Mouse (Mus musculus) adipocyte (in vitro differentiated cells): ENCODE measurements at regions not wholly inside any gene's neighbourhood (a gene's known extent, or its start where the extent isn't known, plus 50 kb on each side); places are given as distances from the start of the nearest gene placed in this dataset.
"Not testable (repeated sequence)": the region's sequence is repeated elsewhere in the genome, so short reads cannot be mapped to it uniquely, and the experiment has no call there.

Source experiments
- DNase-seq: peaks from one replicate; pipeline ENCODE4 v3.0.0-alpha.2; 2016; ENCODE audit warnings: low spot score

DNA sequence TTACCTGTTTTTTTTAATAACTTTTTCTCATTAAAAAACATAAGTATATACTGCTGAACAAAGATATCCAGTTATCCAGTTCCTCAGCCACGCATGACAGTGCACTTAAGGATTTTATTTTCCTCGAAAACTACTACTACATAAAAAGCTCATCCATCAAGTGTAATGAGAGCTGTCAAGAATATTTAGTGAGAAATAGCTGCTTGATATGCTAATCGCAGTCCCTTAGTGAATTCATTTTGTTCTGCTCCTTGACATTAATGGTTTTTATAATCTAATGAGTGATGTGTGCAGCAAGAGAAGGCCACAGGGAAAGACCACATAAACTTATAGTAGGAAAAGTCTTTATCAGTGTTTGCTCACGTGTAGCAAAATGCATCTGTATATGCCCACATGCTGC, 754.0 kb upstream of the Slc39a10 start:
- no peak for DNase-seq

DNA sequence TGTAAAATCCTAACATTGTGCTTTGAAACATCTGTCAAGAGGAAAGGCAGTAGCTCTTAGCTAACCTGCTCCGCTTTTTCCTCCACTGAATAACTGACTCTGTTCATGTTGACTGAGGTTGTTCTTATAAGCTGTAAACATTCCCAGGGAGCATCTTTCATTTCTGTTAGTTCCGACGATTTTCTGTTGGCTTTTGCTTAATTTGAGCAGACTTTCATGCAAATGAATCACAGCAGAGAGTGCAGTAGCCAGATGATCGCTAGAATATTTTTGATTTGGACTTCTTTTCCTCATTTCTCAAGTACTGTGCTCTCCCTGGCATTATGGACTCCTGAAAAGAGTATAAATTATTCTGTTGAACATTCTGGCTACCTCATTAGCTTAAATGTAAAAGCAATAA, 713.9 kb upstream of the Slc39a10 start:
- no peak for DNase-seq

DNA sequence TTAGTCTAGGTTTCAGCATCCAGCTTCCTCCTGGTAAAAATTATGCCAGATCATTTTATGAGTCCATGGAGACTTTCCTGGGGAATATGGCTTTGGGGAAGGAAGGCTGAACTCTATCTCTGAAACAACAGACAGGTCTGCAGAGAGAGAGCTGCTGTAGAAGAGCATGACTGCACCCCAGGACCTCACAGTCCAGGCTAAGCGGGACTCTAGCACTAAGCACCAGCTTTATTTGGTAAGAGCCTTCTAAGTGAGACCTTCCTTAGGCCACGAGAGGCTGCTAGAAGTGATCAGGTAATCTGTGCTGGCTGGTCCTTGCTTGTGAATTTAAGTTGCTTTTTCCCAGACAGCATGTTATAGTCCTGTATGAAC, 711.3 kb upstream of the Slc39a10 start:
- DNase-seq = no peak

DNA sequence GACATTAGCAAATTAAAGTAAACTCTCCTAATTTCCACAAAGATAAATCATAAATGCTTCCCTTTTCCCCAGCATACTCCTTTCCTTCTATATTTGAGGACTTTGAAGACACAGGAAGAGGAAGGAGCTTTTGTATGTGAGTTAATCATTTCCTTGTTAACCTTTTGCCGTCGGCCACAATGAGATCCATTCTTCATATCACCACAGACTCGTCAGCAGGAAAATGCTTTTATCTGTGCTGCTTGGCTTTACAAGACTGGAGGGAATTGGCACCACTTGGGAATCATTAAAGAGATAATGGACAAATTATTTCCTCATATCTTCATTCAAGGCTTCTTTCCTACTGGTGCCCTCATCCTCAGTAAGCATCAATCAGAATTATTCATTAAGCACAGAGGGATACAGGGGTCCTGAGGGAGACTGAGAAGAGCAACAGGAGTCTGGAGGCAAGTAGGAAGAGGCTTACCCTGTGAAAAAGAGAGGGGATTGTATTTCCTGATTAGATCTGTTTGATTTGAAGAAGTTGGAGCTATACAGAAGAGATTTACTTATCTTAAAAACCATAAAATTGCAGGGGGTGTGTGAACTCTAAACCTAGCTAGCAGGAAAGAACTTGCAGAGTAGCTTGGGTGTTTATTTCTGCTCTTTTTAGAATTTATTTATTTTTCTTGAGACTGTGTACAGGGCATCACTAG, 710.8 kb upstream of the Slc39a10 start:
- DNase-seq = no peak

DNA sequence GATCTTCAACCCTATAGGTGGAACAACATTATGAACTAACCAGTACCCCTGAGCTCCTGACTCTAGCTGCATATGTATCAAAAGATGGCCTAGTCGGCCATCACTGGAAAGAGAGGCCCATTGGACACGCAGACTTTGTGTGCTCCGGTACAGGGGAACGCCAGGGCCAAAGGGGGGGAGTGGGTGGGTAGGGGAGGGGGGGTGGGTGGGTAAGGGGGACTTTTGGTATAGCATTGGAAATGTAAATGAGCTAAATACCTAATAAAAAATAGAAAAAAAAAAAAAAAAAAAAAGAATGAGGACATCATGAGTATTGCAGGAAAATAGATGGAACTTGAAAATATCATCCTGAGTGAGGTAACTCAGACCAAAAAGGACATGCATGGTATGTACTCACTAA, 701.0 kb upstream of the Slc39a10 start:
- DNase-seq = not testable (repeated sequence)

DNA sequence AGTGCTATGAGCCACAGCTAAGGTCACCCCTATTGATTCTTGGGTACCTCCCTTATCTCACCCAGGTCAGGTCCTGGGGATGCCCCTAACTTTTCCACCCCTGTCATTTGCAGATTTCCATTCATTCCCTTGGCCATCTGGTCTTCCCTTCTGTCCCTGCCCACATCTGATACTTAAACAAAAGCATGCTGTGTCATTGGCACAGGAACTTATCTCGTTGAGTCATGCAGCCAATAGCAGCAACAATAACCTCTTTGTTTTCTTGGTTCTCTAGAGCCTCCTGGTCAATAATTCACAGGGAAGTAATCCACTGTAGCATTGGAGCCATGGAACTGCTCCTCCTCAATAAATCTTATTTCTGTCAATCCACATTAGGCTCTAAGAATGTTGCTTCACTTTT, 653.0 kb upstream of the Slc39a10 start:
- no peak for DNase-seq

DNA sequence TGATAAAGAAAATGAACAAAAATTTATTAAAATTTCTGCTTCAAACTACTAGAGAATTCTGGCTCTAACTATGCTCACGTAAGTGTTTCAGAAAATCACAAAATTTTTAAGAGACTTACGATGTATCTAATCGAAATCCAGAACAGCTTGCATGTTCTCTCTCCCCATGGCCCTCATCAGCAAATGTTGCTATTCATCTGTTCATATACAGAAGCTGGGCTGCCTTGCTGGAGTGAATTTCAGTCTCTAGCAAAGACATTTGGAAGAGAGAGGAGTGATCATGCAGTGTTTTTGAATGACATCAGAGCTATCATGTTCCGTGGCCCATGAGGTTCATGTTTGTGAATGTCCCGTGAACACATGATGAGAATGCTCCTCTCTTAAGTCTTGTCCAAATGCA, 618.8 kb upstream of the Slc39a10 start:
- no peak for DNase-seq

DNA sequence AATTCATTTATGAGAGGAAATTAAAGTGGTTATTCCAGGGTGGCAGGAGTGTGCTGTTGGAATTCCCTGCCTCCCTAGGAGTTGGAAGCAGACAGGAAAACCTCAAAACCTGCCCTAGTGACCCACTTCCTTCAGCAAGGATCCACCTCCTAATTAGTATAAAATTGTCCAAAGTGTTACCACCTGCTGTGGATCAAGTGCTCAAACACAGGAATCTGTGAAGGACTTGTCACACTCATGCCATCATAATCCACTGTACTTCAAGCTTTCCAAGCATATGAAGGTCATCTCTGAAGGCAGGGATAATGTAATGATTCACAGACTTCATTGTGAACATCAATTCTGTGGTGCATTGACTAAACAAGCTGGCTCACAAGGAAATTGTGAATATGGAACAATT, 615.1 kb upstream of the Slc39a10 start:
- DNase-seq = no peak

DNA sequence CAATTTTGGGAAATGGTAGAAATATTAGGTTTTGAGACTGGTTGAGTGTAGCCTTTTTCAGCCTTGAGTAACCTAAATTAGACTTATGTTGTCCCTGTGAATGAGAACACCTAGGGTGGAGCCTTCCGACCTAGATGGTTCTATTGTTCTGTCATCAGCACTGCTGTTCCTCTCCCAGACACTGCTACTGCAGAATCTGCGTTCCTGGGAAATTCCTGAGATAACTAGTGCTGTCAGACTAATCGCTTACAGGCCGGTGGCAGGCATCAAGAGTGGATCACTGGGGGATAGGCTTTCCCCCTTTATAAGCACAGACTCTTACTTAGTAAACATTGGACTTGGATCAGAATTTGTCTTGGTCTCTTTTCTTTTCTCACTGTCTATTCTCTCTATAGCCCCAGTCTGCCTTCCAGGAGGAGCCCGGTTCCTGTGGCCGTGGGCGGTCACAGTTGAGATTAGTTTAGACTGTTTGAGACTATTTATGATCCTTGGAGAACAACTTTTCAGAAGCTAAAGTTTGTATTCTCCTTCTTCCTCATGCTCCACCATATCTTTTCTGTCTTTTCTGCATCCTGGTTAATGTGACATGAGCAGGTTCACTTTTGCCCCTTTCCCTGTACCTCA, 596.0 kb upstream of the Slc39a10 start:
- DNase-seq = no peak

DNA sequence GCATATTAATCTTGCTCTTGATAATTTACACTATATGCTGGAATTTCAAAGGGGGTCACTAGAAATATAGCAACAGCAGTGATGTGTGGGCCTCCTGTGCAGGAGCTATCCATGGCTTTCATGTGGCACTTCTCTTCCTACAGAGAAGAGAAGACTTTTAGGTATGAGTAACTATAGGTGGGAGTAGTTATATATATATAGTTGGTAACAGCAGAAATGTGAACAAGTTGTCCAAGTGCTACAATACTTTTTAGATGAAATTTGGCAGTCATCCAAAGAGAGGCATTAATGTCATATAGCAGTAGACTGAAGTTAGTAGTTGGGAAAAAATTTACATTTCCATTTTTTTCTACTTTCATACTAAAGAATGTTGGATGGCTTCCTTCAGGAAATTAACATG, 593.4 kb upstream of the Slc39a10 start:
- no peak for DNase-seq

DNA sequence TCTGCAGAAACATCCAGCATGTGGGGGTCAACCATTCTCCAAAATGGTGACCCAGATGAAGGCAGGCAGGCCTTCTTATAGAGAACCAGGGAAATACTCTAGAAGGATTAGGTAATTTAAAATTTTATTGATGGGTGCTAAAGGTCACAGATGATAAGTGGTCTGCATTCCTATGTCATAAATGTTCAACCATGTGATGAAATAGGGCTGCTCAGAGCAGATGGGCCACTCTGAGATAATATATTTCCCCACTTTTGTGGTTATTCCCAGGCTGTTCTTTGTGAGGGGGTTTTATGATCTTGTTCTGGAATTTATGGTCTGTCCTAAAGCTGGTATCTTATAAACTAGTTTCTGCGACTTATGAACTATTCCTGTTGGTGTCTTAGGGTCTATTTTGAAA, 586.4 kb upstream of the Slc39a10 start:
- no peak for DNase-seq

DNA sequence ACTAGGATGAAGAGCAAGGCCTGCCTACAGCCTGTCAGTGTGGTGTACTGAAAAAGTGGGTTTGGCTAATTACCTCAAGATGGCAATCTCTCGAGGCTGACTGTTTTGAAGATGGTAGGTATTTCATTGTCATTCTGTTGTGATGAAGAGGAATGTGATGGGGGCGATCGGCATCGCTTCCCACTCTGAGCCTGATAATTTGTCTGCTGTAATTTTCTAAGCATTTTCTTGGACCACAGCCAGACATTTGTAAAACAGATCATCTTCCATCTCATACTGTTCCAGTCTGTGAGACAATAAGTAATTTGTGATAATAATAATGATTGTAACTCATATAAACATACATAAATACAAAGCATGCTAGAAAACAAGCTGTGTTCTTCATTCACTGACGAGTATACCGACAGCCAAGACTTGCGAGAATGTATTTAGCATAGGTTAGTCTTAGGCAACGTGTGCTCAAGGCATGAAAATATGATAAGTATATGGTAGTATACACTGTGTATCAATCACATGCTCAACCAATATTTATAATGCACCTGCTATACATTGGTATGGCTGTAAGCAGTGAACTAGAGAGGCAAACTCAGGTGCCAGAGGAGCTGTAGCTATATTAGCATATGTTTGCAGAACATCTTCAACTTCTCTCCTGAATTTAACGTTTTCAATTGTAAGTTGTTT, 574.1 kb upstream of the Slc39a10 start:
- no peak for DNase-seq

DNA sequence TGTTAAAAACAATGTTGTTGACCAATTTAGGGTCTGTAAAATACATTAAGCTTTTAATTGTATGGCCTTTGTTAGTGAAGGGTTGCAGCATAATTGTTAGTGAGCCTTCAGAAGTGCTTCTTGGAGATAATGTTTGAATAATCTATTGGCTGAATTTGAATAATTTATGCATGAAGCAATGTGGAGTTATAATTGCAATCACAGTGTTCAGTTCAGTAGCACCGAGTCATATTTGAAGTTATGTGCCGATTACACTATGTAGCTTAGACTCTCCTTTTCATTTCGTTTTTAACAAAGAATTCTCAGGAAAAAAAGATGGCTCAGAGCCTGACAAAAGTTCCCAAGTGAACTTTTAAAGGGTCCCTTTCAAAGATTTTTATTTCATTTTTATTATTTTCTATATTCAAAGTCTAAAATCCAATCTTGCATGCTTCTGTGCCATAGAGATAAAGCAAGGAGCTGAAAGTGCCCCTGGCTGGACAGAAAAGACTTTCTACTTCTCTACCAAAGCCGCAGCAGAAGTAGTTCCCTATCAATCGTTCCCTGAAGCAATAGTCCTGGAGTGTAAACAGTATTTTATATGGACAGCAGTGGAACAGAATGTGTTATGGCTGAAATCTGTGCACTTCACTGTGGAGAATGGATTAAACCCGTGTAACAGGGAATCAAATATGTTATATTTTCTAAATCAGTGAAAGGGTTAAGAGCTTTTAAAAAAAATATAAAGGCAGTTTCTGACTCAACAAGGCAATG, 556.3 kb upstream of the Slc39a10 start:
- no peak for DNase-seq

DNA sequence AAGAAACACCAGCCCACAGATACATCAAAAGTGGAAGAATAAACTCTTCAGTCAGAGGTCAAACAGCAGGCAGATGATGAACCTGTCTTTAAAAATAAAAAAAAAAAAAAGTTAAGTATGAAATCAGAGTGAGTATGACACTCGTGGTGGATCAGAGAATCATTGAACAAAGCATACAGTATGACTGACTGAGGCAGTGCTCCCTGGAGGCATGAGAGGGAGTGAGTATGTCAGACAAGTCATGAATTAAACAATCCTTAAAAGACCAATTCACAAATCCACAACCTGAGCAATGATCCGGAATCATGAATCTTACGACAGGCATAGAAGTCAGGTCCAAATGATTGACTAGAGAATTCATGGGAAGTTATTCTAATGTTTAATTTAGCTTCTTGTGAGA, 555.4 kb upstream of the Slc39a10 start:
- no peak for DNase-seq

DNA sequence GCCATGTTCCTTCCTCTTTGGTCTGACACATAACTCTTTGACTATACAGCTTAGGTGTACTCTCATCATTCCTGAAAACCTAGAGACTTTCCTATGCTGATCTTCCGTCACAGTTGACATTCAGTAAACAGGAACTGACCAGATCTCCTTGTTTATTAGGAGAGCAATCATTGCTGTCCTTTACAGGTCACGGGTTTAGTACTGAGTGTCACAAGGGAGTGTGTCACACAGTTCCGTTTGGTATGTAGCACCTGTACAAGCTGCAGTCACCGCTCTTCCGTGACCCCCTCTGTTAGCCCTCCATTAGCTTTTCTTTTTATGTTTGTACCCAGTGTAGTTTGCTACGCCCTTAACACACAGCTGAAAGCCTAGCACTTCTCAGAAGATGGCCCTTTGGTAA, 553.4 kb upstream of the Slc39a10 start:
- no peak for DNase-seq

DNA sequence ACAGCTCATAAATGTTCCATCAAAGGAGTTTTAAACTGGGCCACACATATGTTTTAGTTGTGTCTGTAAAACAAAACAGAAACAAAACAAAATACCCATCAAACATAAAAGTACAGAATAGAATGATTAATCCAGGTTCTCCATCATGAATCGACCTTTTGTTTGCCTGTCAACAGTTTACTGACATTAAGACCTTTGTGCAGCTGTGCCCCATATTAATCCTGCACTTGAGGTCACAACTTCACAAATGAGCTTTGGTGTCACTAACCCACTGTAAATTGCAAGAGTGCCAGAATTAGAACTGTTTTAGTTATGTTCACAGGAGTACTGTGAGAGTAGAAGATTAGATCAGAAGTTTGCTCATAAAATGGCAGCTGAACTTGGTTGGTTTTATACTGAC, 540.2 kb upstream of the Slc39a10 start:
- DNase-seq = no peak

DNA sequence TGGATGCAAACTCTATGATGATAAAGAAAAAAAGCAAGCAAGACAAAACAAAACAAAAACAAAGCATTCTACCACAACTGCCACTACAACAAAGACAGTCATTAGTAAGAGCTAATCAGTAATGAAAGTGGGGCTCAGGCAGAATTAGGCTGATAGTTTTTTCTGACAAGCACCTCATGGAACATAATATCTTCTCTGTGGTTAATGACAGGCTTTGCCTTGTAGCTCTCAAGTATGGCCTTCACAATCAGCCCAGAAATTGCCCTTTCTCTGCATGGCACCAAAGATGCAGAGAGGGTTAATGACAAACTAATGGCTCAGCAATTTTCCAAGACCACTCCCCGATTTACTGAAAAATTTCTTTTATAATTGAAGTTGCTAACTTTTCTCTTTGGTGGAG, 512.5 kb upstream of the Slc39a10 start:
- no peak for DNase-seq

DNA sequence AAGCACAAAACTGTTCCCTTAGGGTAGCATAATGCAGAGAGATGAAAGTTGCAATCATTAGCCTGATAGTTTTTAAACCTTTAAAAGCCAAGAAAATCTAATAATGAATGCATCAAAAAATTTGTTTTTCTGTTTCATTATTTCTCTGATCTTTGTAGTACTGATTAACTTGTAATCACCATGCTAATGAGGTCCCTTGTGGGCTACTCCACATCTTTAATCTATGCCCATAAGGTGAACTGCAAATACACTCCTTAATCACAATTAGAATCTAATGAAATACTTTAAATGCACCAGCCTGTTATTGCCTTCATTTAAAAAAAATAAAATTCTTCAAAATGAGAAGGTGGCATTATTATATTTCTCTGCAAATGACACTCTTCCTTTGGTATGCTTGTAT, 493.9 kb upstream of the Slc39a10 start:
- DNase-seq = no peak

DNA sequence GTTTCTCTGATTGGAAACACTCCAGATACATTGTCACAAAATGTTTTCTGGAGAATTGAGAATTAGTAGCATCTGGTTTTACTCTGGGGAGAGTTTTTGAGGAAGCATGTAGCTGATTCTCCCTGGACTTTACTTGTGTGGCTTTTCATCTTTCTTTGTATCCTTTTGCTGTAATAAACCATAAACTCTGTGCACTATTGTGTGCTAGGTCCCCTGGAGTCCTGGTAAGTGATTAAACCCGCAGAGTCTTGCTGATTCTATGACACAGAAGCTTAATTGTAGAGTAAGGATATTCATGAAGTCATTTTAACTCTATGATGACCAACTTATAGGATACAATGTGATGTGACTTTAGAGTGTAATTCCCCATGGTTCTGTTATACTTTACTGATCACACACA, 486.1 kb upstream of the Slc39a10 start:
- no peak for DNase-seq

DNA sequence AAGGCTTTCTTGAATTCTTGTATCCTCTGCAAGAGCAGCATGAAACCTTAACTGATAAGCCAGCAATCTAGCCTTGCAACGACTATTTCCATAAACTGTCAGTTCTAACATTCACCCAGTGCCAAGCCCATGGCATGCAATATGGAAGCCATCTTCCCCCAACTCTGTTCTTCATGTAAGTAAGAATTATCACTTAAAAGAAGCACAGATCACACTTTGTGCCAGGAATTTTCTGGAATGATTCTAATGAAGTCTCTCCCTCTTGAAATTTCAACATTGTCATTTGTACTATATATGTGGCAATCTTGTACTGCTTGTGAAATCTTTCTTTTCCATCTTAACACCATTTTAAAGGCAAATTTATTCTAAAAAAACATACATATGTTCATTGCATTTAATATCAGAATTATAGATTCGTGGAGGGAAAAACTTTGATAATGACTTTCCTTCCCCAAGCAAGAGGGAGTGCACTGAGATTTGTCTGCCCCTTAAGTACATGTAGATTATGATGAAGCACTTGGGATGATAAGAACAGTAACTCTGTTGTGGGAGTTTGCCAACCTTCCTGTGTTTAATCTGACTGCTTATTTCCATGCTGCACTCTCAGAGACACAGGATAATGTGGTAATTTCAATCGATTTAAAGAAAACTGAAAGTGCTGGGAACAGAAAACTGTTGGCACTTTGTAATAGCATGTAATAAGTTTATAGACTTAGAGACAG, 447.2 kb upstream of the Slc39a10 start:
- DNase-seq = no peak

DNA sequence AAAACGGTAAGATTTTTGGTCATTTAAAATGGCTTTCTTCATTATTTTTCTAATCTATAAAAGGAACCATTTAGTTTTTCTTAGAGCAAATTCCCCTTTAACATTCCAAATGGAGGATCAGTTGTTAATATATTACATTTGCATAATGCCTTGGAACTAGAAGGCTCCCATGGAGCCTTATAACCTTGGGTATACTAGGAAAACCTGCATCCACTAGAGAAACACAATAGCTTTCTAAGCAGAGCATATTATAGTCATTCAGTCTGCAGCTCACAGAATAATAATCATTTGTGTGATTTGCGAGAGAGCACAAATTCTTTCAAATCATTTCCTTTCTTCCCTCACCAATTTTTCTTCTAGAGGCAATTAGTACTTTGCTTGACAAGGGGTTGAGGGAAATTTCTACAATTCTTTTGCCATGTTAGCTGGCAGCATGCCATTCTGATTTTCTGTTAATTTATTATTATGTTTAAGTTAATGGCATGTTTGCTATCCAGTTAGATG, 418.0 kb upstream of the Slc39a10 start:
- DNase-seq = no peak

DNA sequence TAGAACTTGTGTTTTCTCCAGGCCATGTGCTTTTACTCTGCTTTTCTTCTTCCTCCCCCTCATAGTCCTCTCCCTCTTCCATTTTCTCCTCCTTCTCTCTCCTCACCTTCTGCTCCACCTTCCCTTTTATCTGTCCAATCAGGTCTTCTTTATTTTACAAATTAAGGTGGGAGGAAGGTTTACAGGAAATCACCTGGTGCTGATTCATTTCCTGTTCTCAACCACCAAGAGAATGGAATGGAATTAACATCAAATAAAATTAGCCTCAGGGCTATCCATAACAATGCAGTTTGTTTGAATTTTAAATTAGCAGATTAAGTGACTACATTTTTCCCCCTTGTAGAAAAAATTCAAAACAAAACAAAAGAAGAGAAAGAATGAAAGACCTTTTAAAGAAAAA, 414.3 kb upstream of the Slc39a10 start:
- DNase-seq = no peak
